Mouse (Mus musculus) heart, embryonic 16.5 days (tissue): Measurements from ENCODE around the gene Nrm. TPM values are rescaled to one million over a fixed set of nuclear protein-coding genes. Genes with fewer than 3 reads are reported as not detected.

ENCODE experiments used
- ATAC-seq: fragments of 200-750 bp; cut with Nextera tagmentation; replicated peaks from 2 replicates; pipeline ENCODE4 v1.8.0; 2017; ENCODE audit warnings: moderate number of reproducible peaks; ENCODE audit not compliant: insufficient read depth, low FRiP score; ENCODE audit errors: extremely low read depth
- H3K27ac ChIP-seq: fragments of 300-500 bp; sonication (generic); 2 replicates; pipeline ENCODE4 v1.5.1; 2014; ENCODE audit warnings: mild to moderate bottlenecking, low read length, control low read depth, moderate library complexity
- H3K27me3 ChIP-seq: fragments of 300-500 bp; sonication (generic); 2 replicates; pipeline ENCODE4 v1.6.1; 2014; ENCODE audit warnings: low read length, mixed read lengths; ENCODE audit not compliant: control insufficient read depth, insufficient read depth
- H3K36me3 ChIP-seq: fragments of 300-500 bp; sonication (generic); 2 replicates; pipeline ENCODE4 v1.6.1; 2014; ENCODE audit not compliant: control insufficient read depth, insufficient read depth
- H3K4me1 ChIP-seq: fragments of 300-500 bp; sonication (generic); 2 replicates; pipeline ENCODE4 v1.6.1; 2014; ENCODE audit warnings: low read length, mixed read lengths; ENCODE audit not compliant: control insufficient read depth, insufficient read depth
- H3K4me2 ChIP-seq: fragments of 300-500 bp; sonication (generic); 2 replicates; pipeline ENCODE4 v1.6.1; 2014; ENCODE audit warnings: low read depth, mild to moderate bottlenecking, control low read depth, low read length
- H3K4me3 ChIP-seq: fragments of 300-500 bp; sonication (generic); 2 replicates; pipeline ENCODE4 v1.5.1; 2014; ENCODE audit warnings: mild to moderate bottlenecking, control low read depth, low read length
- H3K9ac ChIP-seq: fragments of 300-500 bp; sonication (generic); 2 replicates; pipeline ENCODE4 v1.6.1; 2014; ENCODE audit warnings: low read length, control low read depth
- H3K9me3 ChIP-seq: fragments of 300-500 bp; sonication (generic); replicated peaks from 2 replicates; pipeline ENCODE4 v1.6.1; 2016; ENCODE audit warnings: low read length; ENCODE audit not compliant: control insufficient read depth
- WGBS: fragments of 180-500 bp; shearing (Covaris S2); extraction: QIAGEN DNeasy Blood & Tissue Kit; methylation state at CpG from one replicate; pipeline ENCODE4 v1.1.7; 2014; 5-methylcytosine and 5-hydroxymethylcytosine counted together
- polyA plus RNA-seq: library from polyadenylated mRNA; unstranded; fragments of >200 nt; fragmentation: Nextera tagmentation; extraction: Ambion mirVana; gene quantifications from 2 replicates; pipeline ENCODE4 v1.2.1, GENCODE M21; 2015

Gene Nrm
- polyA plus RNA-seq, 1 experiment from 2014 or later, result 46.9 TPM

- H3K27ac ChIP-seq, result no peak overlapping the region
- H3K36me3 ChIP-seq, result peaks cover 36% of the 10 kb centered on the region
- no peaks in the 10 kb centered on the region for H3K9me3 ChIP-seq
- H3K4me3 ChIP-seq, result no peak overlapping the region
- peaks cover 7% of the 10 kb centered on the region for H3K4me1 ChIP-seq
- no peak for ATAC-seq
- 91% methylated on average over 17 of the region's 17 CpGs for WGBS
- no peak overlapping the region for H3K9ac ChIP-seq
- no peak overlapping the region for H3K4me2 ChIP-seq
- H3K27me3 ChIP-seq, result no peaks in the 10 kb centered on the region
These were observed 21.8 kb downstream of the Nrm start for GRCm38 (mm10) chr17:35882924-35883323.

- no peak for ATAC-seq
- Histone ChIP-seq H3K36me3 (peaks cover 44% of the 10 kb centered on the region), H3K4me2 (no peak overlapping the region), H3K4me1 (peaks cover 7% of the 10 kb centered on the region), H3K4me3 (no peak overlapping the region), H3K27ac (no peak overlapping the region), H3K9ac (no peak overlapping the region), H3K27me3 (no peaks in the 10 kb centered on the region), H3K9me3 (no peaks in the 10 kb centered on the region)
- 95% methylated on average over 14 of the region's 14 CpGs for WGBS
These were observed 22.7 kb downstream of the Nrm start for GRCm38 (mm10) chr17:35883777-35884176.

- no peaks in the 10 kb centered on the region for H3K4me1 ChIP-seq
- ATAC-seq, result no peak
- no peak overlapping the region for H3K4me3 ChIP-seq
- H3K27ac ChIP-seq, result no peak overlapping the region
- H3K36me3 ChIP-seq, result peaks cover 72% of the 10 kb centered on the region
- no peak overlapping the region for H3K9ac ChIP-seq
- 71% methylated on average over 17 of the region's 17 CpGs for WGBS
- no peaks in the 10 kb centered on the region for H3K9me3 ChIP-seq
- no peak overlapping the region for H3K4me2 ChIP-seq
- H3K27me3 ChIP-seq, result no peaks in the 10 kb centered on the region
These were observed 26.6 kb downstream of the Nrm start for GRCm38 (mm10) chr17:35887725-35888124.

DNA sequence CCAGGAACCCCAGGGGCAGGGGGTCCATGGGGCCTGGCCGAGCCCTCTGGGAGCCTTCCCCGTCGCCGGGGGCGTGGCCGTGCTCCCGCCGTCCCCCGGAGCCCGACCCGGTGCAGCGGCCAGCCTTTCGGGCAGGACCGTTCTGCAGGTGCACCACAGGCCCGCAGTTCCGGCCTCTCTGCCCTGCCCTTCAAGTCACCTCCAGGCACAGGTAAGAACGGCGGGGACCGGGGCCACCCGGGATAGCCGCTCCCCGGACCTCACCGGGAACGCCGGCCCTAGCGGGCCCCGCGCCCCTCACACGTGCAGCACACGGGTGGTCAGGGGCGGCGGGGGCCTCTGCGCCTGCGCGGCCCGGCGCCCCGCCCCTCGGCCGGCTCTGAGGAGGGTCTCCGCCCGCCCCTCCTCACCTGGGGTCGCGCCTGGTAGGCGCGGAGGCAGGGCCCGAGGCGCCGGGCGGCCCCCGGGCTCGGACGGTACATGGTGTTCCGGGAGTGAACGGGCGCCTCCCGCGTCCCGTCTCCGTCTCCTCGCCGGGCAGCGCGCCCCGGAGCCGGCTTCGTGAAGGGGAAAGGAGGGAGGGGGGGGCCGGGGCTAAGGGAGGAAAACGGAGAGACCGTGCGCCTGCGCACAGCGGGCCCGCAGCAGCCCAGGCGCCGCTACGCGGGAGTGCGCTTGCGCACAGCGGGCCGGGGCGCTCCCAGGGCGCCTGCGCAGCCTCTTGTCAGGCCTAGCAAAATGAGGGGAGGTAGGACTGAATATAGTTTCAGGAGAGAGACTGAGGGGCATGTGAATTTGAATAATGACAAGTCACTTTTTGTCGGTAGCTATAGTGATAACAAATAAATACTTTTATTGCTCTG is 35.9 kb downstream of the Nrm start, which contains the start of gene 2310061I04Rik:
Gene 2310061I04Rik (minus strand): TSS at position 651 of the 863 bp plus-strand sequence.
- Histone ChIP-seq H3K9ac (peak within 1 kb of the TSS; percentile 90), H3K4me3 (peak within 1 kb of the TSS; percentile 91), H3K27ac (peak within 1 kb of the TSS; percentile 87), H3K36me3 (peaks cover 19% of the 10 kb centered on the region), H3K4me1 (peaks cover 11% of the 10 kb centered on the region; the same call in 1 of the 2 replicates), H3K4me2 (peak within 1 kb of the TSS; percentile 90), H3K27me3 (no peaks in the 10 kb centered on the region), H3K9me3 (no peaks in the 10 kb centered on the region)
- peak; percentile 96 for ATAC-seq
- under 1% methylated on average over 79 of the region's 86 CpGs for WGBS

GRCm38 (mm10) chr17:35897644-35898573 is 36.8 kb downstream of the Nrm start:
- peak overlapping the region; percentile 90 for H3K9ac ChIP-seq
- peaks cover 12% of the 10 kb centered on the region for H3K36me3 ChIP-seq
- peak overlapping the region; percentile 91 for H3K4me3 ChIP-seq
- no peaks in the 10 kb centered on the region for H3K27me3 ChIP-seq
- no peak for ATAC-seq
- 41% methylated on average over 23 of the region's 23 CpGs for WGBS
- H3K9me3 ChIP-seq, result no peaks in the 10 kb centered on the region
- peak overlapping the region; percentile 57 for H3K4me2 ChIP-seq
- H3K27ac ChIP-seq, result peak overlapping the region; percentile 54
- H3K4me1 ChIP-seq, result peaks cover 16% of the 10 kb centered on the region

DNA sequence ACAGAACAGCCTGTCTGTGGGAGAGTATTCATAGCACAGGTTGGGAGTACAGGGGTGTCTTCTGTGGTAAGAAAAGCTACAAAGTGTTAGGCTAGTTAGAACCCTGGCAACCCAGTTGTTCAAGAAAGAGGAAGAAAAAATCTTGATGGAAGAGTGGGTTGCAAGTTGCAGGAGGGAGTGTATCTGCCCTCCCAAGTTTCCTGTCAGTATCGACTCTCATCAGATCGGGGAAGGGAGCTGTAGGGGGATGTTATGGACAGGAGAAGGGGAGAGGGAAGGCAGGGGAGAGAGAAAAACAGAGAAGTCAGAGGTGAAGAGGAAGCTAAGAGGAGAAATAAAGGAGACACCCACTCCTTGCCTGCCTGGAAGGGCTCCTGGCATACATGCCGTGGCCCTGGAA is 39.5 kb downstream of the Nrm start:
- Histone ChIP-seq H3K27me3 (no peaks in the 10 kb centered on the region), H3K4me3 (no peak overlapping the region), H3K36me3 (peaks cover 2% of the 10 kb centered on the region; the same call in 1 of the 2 replicates), H3K4me1 (peaks cover 29% of the 10 kb centered on the region), H3K4me2 (no peak overlapping the region), H3K27ac (no peak overlapping the region), H3K9me3 (no peaks in the 10 kb centered on the region), H3K9ac (no peak overlapping the region)
- WGBS, result 74% methylated on average over 3 of the region's 3 CpGs
- no peak for ATAC-seq

DNA sequence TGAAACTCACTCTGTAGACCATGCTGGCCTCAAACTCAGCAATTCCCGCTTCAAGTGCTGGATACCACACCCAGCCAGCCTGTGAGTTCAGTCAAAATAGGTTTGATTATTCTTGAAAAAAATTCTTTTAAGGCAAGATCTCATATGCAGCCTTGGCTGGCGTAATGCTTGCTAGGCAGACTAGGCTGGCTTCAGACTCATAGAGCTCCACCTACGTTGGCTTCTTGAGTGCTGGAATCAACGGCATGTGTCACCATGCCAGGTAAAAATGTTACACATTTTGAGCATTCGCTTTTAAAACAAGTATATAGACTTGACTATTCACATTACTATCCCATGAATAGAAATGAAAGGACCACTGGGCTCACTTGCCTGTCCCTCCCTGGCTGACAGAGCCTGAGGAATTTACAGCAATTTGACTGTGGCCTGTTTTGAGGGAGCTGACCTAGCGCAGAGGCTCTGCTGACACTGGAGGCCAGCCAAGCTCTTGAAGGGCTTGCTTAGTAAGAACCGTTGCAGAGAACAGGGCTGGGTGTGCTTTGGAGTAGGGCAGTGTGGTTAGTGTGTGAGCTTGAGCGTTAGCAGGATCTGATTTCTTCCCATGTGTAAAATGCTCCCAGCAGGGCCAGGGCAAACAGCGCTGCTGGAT is 42.3 kb downstream of the Nrm start:
- H3K27me3 ChIP-seq, result no peaks in the 10 kb centered on the region
- H3K9ac ChIP-seq, result peak overlapping the region; percentile 58
- peaks cover 8% of the 10 kb centered on the region; the same call in 1 of the 2 replicates for H3K36me3 ChIP-seq
- peak; percentile 83 for ATAC-seq
- no peak overlapping the region for H3K4me2 ChIP-seq
- H3K4me3 ChIP-seq, result no peak overlapping the region
- no peaks in the 10 kb centered on the region for H3K9me3 ChIP-seq
- H3K27ac ChIP-seq, result peak overlapping the region; percentile 87
- WGBS, result 62% methylated on average over 9 of the region's 9 CpGs
- peaks cover 19% of the 10 kb centered on the region for H3K4me1 ChIP-seq

GRCm38 (mm10) chr17:35903992-35904355 is 42.9 kb downstream of the Nrm start:
- no peaks in the 10 kb centered on the region for H3K9me3 ChIP-seq
- peaks cover 8% of the 10 kb centered on the region; the same call in 1 of the 2 replicates for H3K36me3 ChIP-seq
- H3K9ac ChIP-seq, result peak overlapping the region; percentile 58
- WGBS, result 48% methylated on average over 4 of the region's 4 CpGs
- no peak overlapping the region for H3K4me3 ChIP-seq
- peak overlapping the region; percentile 87 for H3K27ac ChIP-seq
- H3K27me3 ChIP-seq, result no peaks in the 10 kb centered on the region
- H3K4me1 ChIP-seq, result peaks cover 23% of the 10 kb centered on the region
- ATAC-seq, result 0 out of 2 replicates have a peak, but pooled peaks have one; percentile 8
- H3K4me2 ChIP-seq, result no peak overlapping the region
